Mouse (Mus musculus): ENCODE results near the gene Decr2. TPM values are rescaled to one million over a fixed set of nuclear protein-coding genes. Genes with fewer than 3 reads are reported as not detected.

Decr2 gene
- polyA plus RNA-seq (2015; fragmentation: Nextera tagmentation; extraction: Ambion mirVana): 65.4 and 66.3 TPM in 2 replicates

- Histone ChIP-seq H3K27ac (replicated peaks) (peak within 1 kb of the TSS; percentile 86), H3K27me3 (ENCODE audit: control insufficient read depth, insufficient read depth, low read length) (no peaks in the 10 kb centered on the region), H3K4me1 (replicated peaks; ENCODE audit: control insufficient read depth, insufficient read depth) (peaks cover 3% of the 10 kb centered on the region; the same call in 1 of the 2 replicates), H3K4me2 (replicated peaks; ENCODE audit: low read depth) (peak within 1 kb of the TSS; percentile 79), H3K9me3 (ENCODE audit: control insufficient read depth, low read length) (no peaks in the 10 kb centered on the region), H3K4me3 (ENCODE audit: low read depth, low read length) (peak within 1 kb of the TSS; percentile 55), H3K36me3 (ENCODE audit: control insufficient read depth, insufficient read depth, low read length) (no peaks in the 10 kb centered on the region), H3K9ac (ENCODE audit: low read length) (peak within 1 kb of the TSS; percentile 73)
- TF ChIP-seq EP300 (optimal IDR thresholded peaks at IDR 0.05) (no peak), CTCF (IDR thresholded peaks at IDR 0.05; ENCODE audit: low read depth) (peak; percentile 91)
- peak; percentile 92 for DNase-seq (ENCODE audit: low spot score)
- WGBS: under 1% methylated on average over 32 of the region's 32 CpGs
- peak; percentile 95 for ATAC-seq (ENCODE audit: low FRiP score, low TSS enrichment)
Measured at GRCm38 (mm10) chr17:26089905-26090632, at the start of gene Decr2. Gene Decr2 (minus strand): TSS chr17:26090337.

- Histone ChIP-seq H3K27ac (replicated peaks) (peak overlapping the region; percentile 97), H3K9ac (ENCODE audit: low read length) (peak overlapping the region; percentile 98), H3K9me3 (ENCODE audit: control insufficient read depth, low read length) (no peaks in the 10 kb centered on the region), H3K36me3 (ENCODE audit: control insufficient read depth, insufficient read depth, low read length) (peaks cover 2% of the 10 kb centered on the region; the same call in 1 of the 2 replicates), H3K4me1 (replicated peaks; ENCODE audit: control insufficient read depth, insufficient read depth) (no peaks in the 10 kb centered on the region), H3K27me3 (ENCODE audit: control insufficient read depth, insufficient read depth, low read length) (no peaks in the 10 kb centered on the region), H3K4me2 (replicated peaks; ENCODE audit: low read depth) (peak overlapping the region; percentile 64), H3K4me3 (ENCODE audit: low read depth, low read length) (peak overlapping the region; percentile 71)
- ATAC-seq (ENCODE audit: low FRiP score, low TSS enrichment) (peak; percentile 66), DNase-seq (ENCODE audit: low spot score) (peak; percentile 70)
- no peak for TF ChIP-seq EP300 (optimal IDR thresholded peaks at IDR 0.05)
- no peak for TF ChIP-seq CTCF (IDR thresholded peaks at IDR 0.05; ENCODE audit: low read depth)
- WGBS: under 1% methylated on average over 51 of the region's 58 CpGs
Measured at GRCm38 (mm10) chr17:26138901-26139381, 48.8 kb upstream of the Decr2 start.

- DNase-seq (ENCODE audit: low spot score) (peak; percentile 97), ATAC-seq (ENCODE audit: low FRiP score, low TSS enrichment) (peak; percentile 96)
- TF ChIP-seq EP300 (optimal IDR thresholded peaks at IDR 0.05) (no peak), CTCF (IDR thresholded peaks at IDR 0.05; ENCODE audit: low read depth) (peak; percentile 68)
- Histone ChIP-seq H3K27me3 (ENCODE audit: control insufficient read depth, insufficient read depth, low read length) (no peaks in the 10 kb centered on the region), H3K36me3 (ENCODE audit: control insufficient read depth, insufficient read depth, low read length) (peaks cover 1% of the 10 kb centered on the region; the same call in 1 of the 2 replicates), H3K4me2 (replicated peaks; ENCODE audit: low read depth) (peak within 1 kb of the TSS; percentile 64), H3K9me3 (ENCODE audit: control insufficient read depth, low read length) (no peaks in the 10 kb centered on the region), H3K4me1 (replicated peaks; ENCODE audit: control insufficient read depth, insufficient read depth) (no peaks in the 10 kb centered on the region), H3K4me3 (ENCODE audit: low read depth, low read length) (peak within 1 kb of the TSS; percentile 71), H3K27ac (replicated peaks) (peak within 1 kb of the TSS; percentile 97), H3K9ac (ENCODE audit: low read length) (peak within 1 kb of the TSS; percentile 98)
- 1% methylated on average over 40 of the region's 42 CpGs for WGBS
Measured at GRCm38 (mm10) chr17:26138239-26138836, 48.2 kb upstream of the Decr2 start, which contains the start of gene Axin1. Gene Axin1 (plus strand): TSS chr17:26138688.

GRCm38 (mm10) chr17:26137751-26138130, 47.6 kb upstream of the Decr2 start:
- peak overlapping the region; percentile 64 for H3K4me2 ChIP-seq (replicated peaks; ENCODE audit: low read depth)
- DNase-seq (ENCODE audit: low spot score) (no peak), ATAC-seq (ENCODE audit: low FRiP score, low TSS enrichment) (no peak)
- peak overlapping the region; percentile 97 for H3K27ac ChIP-seq (replicated peaks)
- WGBS: 78% methylated on average over 2 of the region's 2 CpGs
- H3K4me1 ChIP-seq (replicated peaks; ENCODE audit: control insufficient read depth, insufficient read depth): no peaks in the 10 kb centered on the region
- H3K4me3 ChIP-seq (ENCODE audit: low read depth, low read length): peak overlapping the region; percentile 71; the same call in 1 of the 2 replicates
- no peak for TF ChIP-seq CTCF (IDR thresholded peaks at IDR 0.05; ENCODE audit: low read depth)
- no peak for TF ChIP-seq EP300 (optimal IDR thresholded peaks at IDR 0.05)
- H3K9me3 ChIP-seq (ENCODE audit: control insufficient read depth, low read length): no peaks in the 10 kb centered on the region
- H3K9ac ChIP-seq (ENCODE audit: low read length): no peak overlapping the region
- H3K27me3 ChIP-seq (ENCODE audit: control insufficient read depth, insufficient read depth, low read length): no peaks in the 10 kb centered on the region
- H3K36me3 ChIP-seq (ENCODE audit: control insufficient read depth, insufficient read depth, low read length): no peaks in the 10 kb centered on the region

GRCm38 (mm10) chr17:26137106-26137750, 47.1 kb upstream of the Decr2 start:
- Histone ChIP-seq H3K4me2 (replicated peaks; ENCODE audit: low read depth) (no peak overlapping the region), H3K9ac (ENCODE audit: low read length) (no peak overlapping the region), H3K9me3 (ENCODE audit: control insufficient read depth, low read length) (no peaks in the 10 kb centered on the region), H3K36me3 (ENCODE audit: control insufficient read depth, insufficient read depth, low read length) (no peaks in the 10 kb centered on the region), H3K4me3 (ENCODE audit: low read depth, low read length) (no peak overlapping the region), H3K4me1 (replicated peaks; ENCODE audit: control insufficient read depth, insufficient read depth) (no peaks in the 10 kb centered on the region), H3K27me3 (ENCODE audit: control insufficient read depth, insufficient read depth, low read length) (no peaks in the 10 kb centered on the region), H3K27ac (replicated peaks) (no peak overlapping the region)
- WGBS: 92% methylated on average over 11 of the region's 11 CpGs
- TF ChIP-seq CTCF (IDR thresholded peaks at IDR 0.05; ENCODE audit: low read depth) (no peak), EP300 (optimal IDR thresholded peaks at IDR 0.05) (no peak)
- no peak for ATAC-seq (ENCODE audit: low FRiP score, low TSS enrichment)
- no peak for DNase-seq (ENCODE audit: low spot score)
